Comparison of ENCODE assay signal across 9 mouse cellular contexts in the genomic region with DNA sequence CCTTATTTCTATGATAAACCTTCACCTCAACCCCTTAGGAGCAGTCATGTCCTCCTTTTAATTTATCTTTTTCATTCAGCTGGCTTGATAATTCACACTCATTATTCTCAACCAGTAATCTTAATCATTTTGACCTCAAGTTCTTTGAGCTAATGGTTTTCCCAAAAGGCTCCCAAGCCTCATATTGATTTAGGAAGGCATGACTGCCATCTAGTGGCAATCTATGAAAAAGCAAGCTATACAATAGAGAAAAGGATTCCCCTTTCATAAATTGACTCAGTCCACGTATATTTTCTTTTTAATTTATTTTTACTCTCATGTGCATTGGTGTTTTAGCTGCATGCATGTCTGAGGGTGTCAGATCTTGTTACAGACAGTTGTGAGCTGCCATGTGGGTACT. TPM values are rescaled to one million over a fixed set of nuclear protein-coding genes. Genes with fewer than 3 reads are reported as not detected.
DNase-seq lines count a peak whose midpoint lies in the region; ATAC-seq and TF ChIP-seq lines count a peak whose summit lies in the region.
"Had no signal": no experiment of that assay in that cellular context is flagged by ENCODE, and none has a peak within 500 bp of the region (broad histone marks: within the 10 kb centered on the region; RNA-seq: fewer than 3 reads in every experiment).

No protein-coding gene starts in this region.

- DNase-seq in forebrain, postnatal 0 days: peak; percentile 81
- peak; percentile 92 for DNase-seq in midbrain, embryonic 11.5 days (ENCODE audit: low spot score, missing footprints)
- DNase-seq in c-Kit-positive CD71-positive TER-119-negative erythroid progenitor cells, embryonic 14.5 days (ENCODE audit: low read depth): peak; percentile 63
- DNase-seq in retina, embryonic 14.5 days (ENCODE audit: low spot score): peak; percentile 88
- DNase-seq in gastrocnemius, postnatal 36 days: no peak

- no peak for ATAC-seq in forebrain, postnatal 0 days
- ATAC-seq in forebrain, embryonic 12.5 days (ENCODE audit: low FRiP score): no peak
- ATAC-seq in midbrain, embryonic 11.5 days (ENCODE audit: low FRiP score): no peak
- ATAC-seq in midbrain, embryonic 16.5 days: no peak
- no peak for ATAC-seq in megakaryocyte, adult 5-6 weeks (ENCODE audit: poor library complexity, severe bottlenecking)

- WGBS in forebrain, postnatal 0 days: 7% methylated on average over 1 of the region's 1 CpGs
- 19% methylated on average over 1 of the region's 1 CpGs for WGBS in forebrain, embryonic 12.5 days
- 33% methylated on average over 1 of the region's 1 CpGs for WGBS in midbrain, embryonic 11.5 days
- WGBS in midbrain, embryonic 16.5 days: 7% methylated on average over 1 of the region's 1 CpGs

- H3K36me3 ChIP-seq in forebrain, postnatal 0 days (ENCODE audit: insufficient read depth): no peaks in the 10 kb centered on the region
- H3K36me3 ChIP-seq in forebrain, embryonic 12.5 days (replicated peaks): no peaks in the 10 kb centered on the region
- no peaks in the 10 kb centered on the region for H3K36me3 ChIP-seq in midbrain, embryonic 11.5 days (ENCODE audit: control insufficient read depth, insufficient read depth, low read length)
- no peaks in the 10 kb centered on the region for H3K36me3 ChIP-seq in midbrain, embryonic 16.5 days (ENCODE audit: control insufficient read depth, insufficient read depth, low read length)
- H3K36me3 ChIP-seq: midbrain, embryonic 15.5 days had no signal

- no peak overlapping the region for H3K4me2 ChIP-seq in forebrain, postnatal 0 days (ENCODE audit: low read depth)
- H3K4me2 ChIP-seq in forebrain, embryonic 12.5 days: no peak overlapping the region
- no peak overlapping the region for H3K4me2 ChIP-seq in midbrain, embryonic 11.5 days
- no peak overlapping the region for H3K4me2 ChIP-seq in midbrain, embryonic 16.5 days (ENCODE audit: low read length)
- H3K4me2 ChIP-seq: midbrain, embryonic 15.5 days had no signal

- H3K27me3 ChIP-seq in forebrain, postnatal 0 days (ENCODE audit: insufficient read depth, low read length): peaks cover 3% of the 10 kb centered on the region; the same call in 1 of the 2 replicates
- peaks cover 24% of the 10 kb centered on the region for H3K27me3 ChIP-seq in forebrain, embryonic 12.5 days
- 0 out of 2 replicates have a peak, but pooled peaks cover 2% of the 10 kb centered on the region for H3K27me3 ChIP-seq in midbrain, embryonic 11.5 days (ENCODE audit: control insufficient read depth, insufficient read depth, low read length)
- H3K27me3 ChIP-seq in midbrain, embryonic 16.5 days (ENCODE audit: control insufficient read depth, insufficient read depth, low read depth, low read length): peaks cover 8% of the 10 kb centered on the region

- no peaks in the 10 kb centered on the region for H3K9me3 ChIP-seq in forebrain, postnatal 0 days (ENCODE audit: low read length)
- H3K9me3 ChIP-seq in forebrain, embryonic 12.5 days: no peaks in the 10 kb centered on the region
- H3K9me3 ChIP-seq in midbrain, embryonic 11.5 days (ENCODE audit: control insufficient read depth, low read length): no peaks in the 10 kb centered on the region
- no peaks in the 10 kb centered on the region for H3K9me3 ChIP-seq in midbrain, embryonic 16.5 days (replicated peaks; ENCODE audit: control insufficient read depth, low read length, poor library complexity, severe bottlenecking)
- H3K9me3 ChIP-seq: midbrain, embryonic 15.5 days had no signal

- peak; percentile 77 for TF ChIP-seq CTCF in forebrain, postnatal 0 days (IDR thresholded peaks at IDR 0.05; ENCODE audit: low read depth)

- H3K27ac ChIP-seq in forebrain, postnatal 0 days (ENCODE audit: low read depth, low read length): no peak overlapping the region
- H3K27ac ChIP-seq in forebrain, embryonic 12.5 days: no peak overlapping the region
- no peak overlapping the region for H3K27ac ChIP-seq in midbrain, embryonic 11.5 days (ENCODE audit: low read depth, low read length)
- H3K27ac ChIP-seq in midbrain, embryonic 16.5 days (ENCODE audit: low read length): no peak overlapping the region
- H3K27ac ChIP-seq: midbrain, embryonic 15.5 days had no signal

- intact Hi-C loops in gastrocnemius, postnatal 36 days (cut with DNase I): loop anchor here (2.0 to 10.0 kb wide), 3 partner anchors 47 to 681 kb away; partner anchors contain the start of gene Slc35f3

- H3K4me3 ChIP-seq in forebrain, postnatal 0 days (ENCODE audit: low read depth, low read length): no peak overlapping the region
- no peak overlapping the region for H3K4me3 ChIP-seq in forebrain, embryonic 12.5 days (replicated peaks)
- no peak overlapping the region for H3K4me3 ChIP-seq in midbrain, embryonic 11.5 days (ENCODE audit: low read depth, low read length)
- H3K4me3 ChIP-seq in midbrain, embryonic 16.5 days (ENCODE audit: low read depth, low read length): no peak overlapping the region
- H3K4me3 ChIP-seq: midbrain, embryonic 15.5 days had no signal

- H3K9ac ChIP-seq in forebrain, postnatal 0 days: no peak overlapping the region
- H3K9ac ChIP-seq in forebrain, embryonic 12.5 days: no peak overlapping the region
- H3K9ac ChIP-seq in midbrain, embryonic 11.5 days (ENCODE audit: low read length): no peak overlapping the region
- no peak overlapping the region for H3K9ac ChIP-seq in midbrain, embryonic 16.5 days (ENCODE audit: low read depth, low read length)
- H3K9ac ChIP-seq: midbrain, embryonic 15.5 days had no signal

- no peaks in the 10 kb centered on the region for H3K4me1 ChIP-seq in forebrain, postnatal 0 days (ENCODE audit: insufficient read depth)
- H3K4me1 ChIP-seq in forebrain, embryonic 12.5 days: peaks cover 6% of the 10 kb centered on the region
- peaks cover 3% of the 10 kb centered on the region; the same call in 1 of the 2 replicates for H3K4me1 ChIP-seq in midbrain, embryonic 11.5 days (ENCODE audit: control insufficient read depth, insufficient read depth, low read length)
- H3K4me1 ChIP-seq in midbrain, embryonic 16.5 days (ENCODE audit: control insufficient read depth, insufficient read depth, low read length): no peaks in the 10 kb centered on the region; the same call in 1 of the 2 replicates

RNA-seq across cellular contexts. Expression of gene Rbm34, which starts 4.8 kb away (rescaled TPM):
- 24.7 and 26.1 TPM in 2 replicates for total RNA-seq in forebrain, postnatal 0 days (2014; rRNA removed)
- 23.2 and 31.1 TPM in 2 replicates for polyA plus RNA-seq in forebrain, postnatal 0 days (2015; fragmentation: Nextera tagmentation; extraction: Ambion mirVana)
- 30.4 and 33.0 TPM in 2 replicates for polyA plus RNA-seq in forebrain, embryonic 12.5 days (2016; fragmentation: Nextera tagmentation; extraction: Ambion mirVana)
- polyA plus RNA-seq in midbrain, embryonic 11.5 days (2014; fragmentation: Nextera tagmentation; extraction: Ambion mirVana): 32.0 and 38.4 TPM in 2 replicates
- 21.4 and 26.2 TPM in 2 replicates for polyA plus RNA-seq in midbrain, embryonic 16.5 days (2015; fragmentation: Nextera tagmentation; extraction: Ambion mirVana)
- 22.9 and 32.9 TPM in 2 replicates for total RNA-seq in megakaryocyte, adult 5-6 weeks (2015)
- 28.2 and 35.2 TPM in 2 replicates for total RNA-seq in megakaryocyte, adult 5-6 weeks (2017)
- total RNA-seq in gastrocnemius, postnatal 36 days (2021): 1 to 10 TPM; 3.4 to 5.1 TPM

RNA-seq across cellular contexts. Expression of gene Tomm20, which starts 30.1 kb away (rescaled TPM):
- 181 and 195 TPM in 2 replicates for total RNA-seq in forebrain, postnatal 0 days (2014; rRNA removed)
- 228 and 256 TPM in 2 replicates for polyA plus RNA-seq in forebrain, postnatal 0 days (2015; fragmentation: Nextera tagmentation; extraction: Ambion mirVana)
- polyA plus RNA-seq in forebrain, embryonic 12.5 days (2016; fragmentation: Nextera tagmentation; extraction: Ambion mirVana): 194 and 201 TPM in 2 replicates
- polyA plus RNA-seq in midbrain, embryonic 11.5 days (2014; fragmentation: Nextera tagmentation; extraction: Ambion mirVana): 239 and 240 TPM in 2 replicates
- polyA plus RNA-seq in midbrain, embryonic 16.5 days (2015; fragmentation: Nextera tagmentation; extraction: Ambion mirVana): 208 and 220 TPM in 2 replicates
- total RNA-seq in megakaryocyte, adult 5-6 weeks (2015): 47.7 and 70.1 TPM in 2 replicates
- 69.9 and 71.9 TPM in 2 replicates for total RNA-seq in megakaryocyte, adult 5-6 weeks (2017)
- 10 to 100 TPM; 73.0 to 86.8 TPM for total RNA-seq in gastrocnemius, postnatal 36 days (2021)

Comparison
In these comparisons a context has a peak if more than half of its experiments do, and no peak if none do; other contexts are left out.
1. DNase-seq: peak in forebrain, postnatal 0 days (single experiment), midbrain, embryonic 11.5 days (single experiment), c-Kit-positive CD71-positive TER-119-negative erythroid progenitor cells, embryonic 14.5 days (single experiment) and retina, embryonic 14.5 days (single experiment); none in gastrocnemius, postnatal 36 days (0 of 2).